8 mouse cellular contexts compared by ENCODE assay signal in genomic region chr17:27040304-27041045, GRCm38 (mm10). TPM values are rescaled to one million over a fixed set of nuclear protein-coding genes. Genes with fewer than 3 reads are reported as not detected.
DNase-seq lines count a peak whose midpoint lies in the region; ATAC-seq and TF ChIP-seq lines count a peak whose summit lies in the region.

No protein-coding gene starts in this region.

- H3K9me3 ChIP-seq in hindbrain, postnatal 0 days (ENCODE audit: low read length): no peaks in the 10 kb centered on the region
- no peaks in the 10 kb centered on the region for H3K9me3 ChIP-seq in midbrain, embryonic 12.5 days

- 0 out of 2 replicates have a peak overlapping the region, but pooled peaks have one; percentile 13 for H3K4me2 ChIP-seq in hindbrain, postnatal 0 days (ENCODE audit: low read depth, low read length)
- peak overlapping the region; percentile 32 for H3K4me2 ChIP-seq in midbrain, embryonic 12.5 days (replicated peaks)

- no peaks in the 10 kb centered on the region for H3K27me3 ChIP-seq in hindbrain, postnatal 0 days (ENCODE audit: insufficient read depth, low read length)
- peaks cover 23% of the 10 kb centered on the region; the same call in 1 of the 2 replicates for H3K27me3 ChIP-seq in midbrain, embryonic 12.5 days

- no peak for ATAC-seq in hindbrain, postnatal 0 days
- ATAC-seq in midbrain, embryonic 12.5 days (ENCODE audit: low FRiP score, low read depth): peak; percentile 30; the same call in 1 of the 2 replicates

- WGBS in hindbrain, postnatal 0 days: 12% methylated on average over 20 of the region's 20 CpGs
- 12% methylated on average over 20 of the region's 20 CpGs for WGBS in midbrain, embryonic 12.5 days

- no peak overlapping the region for H3K27ac ChIP-seq in hindbrain, postnatal 0 days
- 0 out of 2 replicates have a peak overlapping the region, but pooled peaks have one; percentile 25 for H3K27ac ChIP-seq in midbrain, embryonic 12.5 days (replicated peaks)

- no peak overlapping the region for H3K4me3 ChIP-seq in hindbrain, postnatal 0 days (ENCODE audit: low read length)
- H3K4me3 ChIP-seq in midbrain, embryonic 12.5 days: no peak overlapping the region

- peaks cover 11% of the 10 kb centered on the region; the same call in 1 of the 2 replicates for H3K4me1 ChIP-seq in hindbrain, postnatal 0 days (ENCODE audit: insufficient read depth, low read length)
- H3K4me1 ChIP-seq in midbrain, embryonic 12.5 days: peaks cover 23% of the 10 kb centered on the region

- DNase-seq in B cell, adult 2 months: peak; percentile 61 to 66
- peak; percentile 68 for DNase-seq in brain, embryonic 14.5 days (ENCODE audit: low read depth)
- peak; percentile 52 for DNase-seq in hindbrain, postnatal 0 days (ENCODE audit: low spot score)
- DNase-seq in ovary, postnatal 14 days (ENCODE audit: low spot score): no peak
- no peak for DNase-seq in urinary bladder, postnatal 14 days (ENCODE audit: low spot score)
- no peak for DNase-seq in cerebellum, postnatal 10 days
- DNase-seq in adrenal gland, adult 2 months: no peak

- TF ChIP-seq POLR2A in brain, embryonic 14.5 days (IDR thresholded peaks at IDR 0.05; ENCODE audit: borderline replicate concordance, extremely low read depth, insufficient read depth, insufficient read length, poor library complexity, severe bottlenecking): no peak

- no peaks in the 10 kb centered on the region for H3K36me3 ChIP-seq in hindbrain, postnatal 0 days (ENCODE audit: insufficient read depth, low read length)
- no peaks in the 10 kb centered on the region for H3K36me3 ChIP-seq in midbrain, embryonic 12.5 days

- no peak overlapping the region for H3K9ac ChIP-seq in hindbrain, postnatal 0 days (replicated peaks; ENCODE audit: low read length)
- 0 out of 2 replicates have a peak overlapping the region, but pooled peaks have one; percentile 24 for H3K9ac ChIP-seq in midbrain, embryonic 12.5 days (replicated peaks)

- TF ChIP-seq CTCF in brain, embryonic 14.5 days (IDR thresholded peaks at IDR 0.05; ENCODE audit: borderline replicate concordance, extremely low read depth, insufficient read depth, insufficient read length): no peak
- TF ChIP-seq CTCF in hindbrain, postnatal 0 days (IDR thresholded peaks at IDR 0.05; ENCODE audit: low read depth): no peak

RNA-seq across cellular contexts. Expression of gene Bak1, which starts 11.7 kb away (rescaled TPM):
- polyA plus RNA-seq in brain, embryonic 14.5 days (2012; rRNA removed): 31.0 and 35.1 TPM in 2 replicates
- 62.9 and 70.8 TPM in 2 replicates for total RNA-seq in hindbrain, postnatal 0 days (2014; rRNA removed)
- polyA plus RNA-seq in hindbrain, postnatal 0 days (2015; fragmentation: Nextera tagmentation; extraction: Ambion mirVana): 4.0 and 4.2 TPM in 2 replicates
- polyA plus RNA-seq in midbrain, embryonic 12.5 days (2016; fragmentation: Nextera tagmentation; extraction: Ambion mirVana): 3.4 and 3.5 TPM in 2 replicates
- 10 to 100 TPM; 35.0 to 41.6 TPM for total RNA-seq in adrenal gland, adult 2 months (2021)
- 45.3 and 57.4 TPM in 2 replicates for polyA plus RNA-seq in adrenal gland, adult 2 months (2012; rRNA removed)

RNA-seq across cellular contexts. Expression of gene Itpr3, which starts 16.6 kb away (rescaled TPM):
- 1.4 and 3.4 TPM in 2 replicates for polyA plus RNA-seq in brain, embryonic 14.5 days (2012; rRNA removed)
- 2.3 and 4.0 TPM in 2 replicates for total RNA-seq in hindbrain, postnatal 0 days (2014; rRNA removed)
- polyA plus RNA-seq in hindbrain, postnatal 0 days (2015; fragmentation: Nextera tagmentation; extraction: Ambion mirVana): 0.58 TPM in 2 replicates
- polyA plus RNA-seq in midbrain, embryonic 12.5 days (2016; fragmentation: Nextera tagmentation; extraction: Ambion mirVana): 1.4 and 2.2 TPM in 2 replicates
- total RNA-seq in adrenal gland, adult 2 months (2021): 1 to 10 TPM; 5.0 to 6.7 TPM
- 6.0 and 6.9 TPM in 2 replicates for polyA plus RNA-seq in adrenal gland, adult 2 months (2012; rRNA removed)

Comparison
In these comparisons a context has a peak if more than half of its experiments do, and no peak if none do; other contexts are left out.
1. DNase-seq: peak in B cell, adult 2 months (2 of 2), brain, embryonic 14.5 days (single experiment) and hindbrain, postnatal 0 days (single experiment); none in ovary, postnatal 14 days (single experiment), urinary bladder, postnatal 14 days (single experiment), cerebellum, postnatal 10 days (0 of 2) and adrenal gland, adult 2 months (single experiment).